Mouse (Mus musculus): ENCODE results near the gene Noto. TPM values are rescaled to one million over a fixed set of nuclear protein-coding genes. Genes with fewer than 3 reads are reported as not detected.
"Not testable (repeated sequence)": the region's sequence is repeated elsewhere in the genome, so short reads cannot be mapped to it uniquely, and the experiment has no call there.

Noto gene
- polyA plus RNA-seq, 1 experiment, result not detected

- no peak for DNase-seq (ENCODE audit: extremely low spot score in 1 of 2, low spot score in 1 of 2)
These were observed 4.5 kb upstream of the Noto start for GRCm38 (mm10) chr6:85419150-85419549.

GRCm38 (mm10) chr6:85431274-85431841, 7.7 kb downstream of the Noto start:
- DNase-seq (ENCODE audit: extremely low spot score in 1 of 2, low spot score in 1 of 2), result no peak

- DNase-seq (ENCODE audit: extremely low spot score in 1 of 2, low spot score in 1 of 2), result peak; percentile 60 to 85
These were observed 8.3 kb downstream of the Noto start, which contains the start of gene Smyd5 for GRCm38 (mm10) chr6:85431842-85432431. TSS of gene Smyd5 (plus strand) at chr6:85431989.

DNA sequence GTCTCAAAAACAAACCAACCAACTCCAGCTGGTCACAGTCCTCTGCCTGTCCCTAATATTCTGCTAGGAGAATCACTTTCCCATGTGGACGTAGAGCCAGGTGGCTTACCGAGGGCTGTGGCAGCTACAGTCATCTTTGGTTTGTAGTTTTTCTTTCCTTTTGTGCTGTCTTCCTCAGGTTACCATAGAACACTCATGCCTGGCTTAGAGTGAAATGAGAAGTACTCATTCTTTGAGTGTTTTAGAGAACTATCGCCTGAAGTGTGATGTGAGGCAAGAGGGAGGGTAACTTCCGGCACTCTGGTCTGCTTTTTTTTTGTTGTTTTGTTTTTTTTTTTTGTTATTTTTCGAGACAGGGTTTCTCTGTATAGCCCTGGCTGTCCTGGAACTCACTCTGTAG, 10.2 kb downstream of the Noto start:
- DNase-seq (ENCODE audit: extremely low spot score in 1 of 2, low spot score in 1 of 2), result no peak

DNA sequence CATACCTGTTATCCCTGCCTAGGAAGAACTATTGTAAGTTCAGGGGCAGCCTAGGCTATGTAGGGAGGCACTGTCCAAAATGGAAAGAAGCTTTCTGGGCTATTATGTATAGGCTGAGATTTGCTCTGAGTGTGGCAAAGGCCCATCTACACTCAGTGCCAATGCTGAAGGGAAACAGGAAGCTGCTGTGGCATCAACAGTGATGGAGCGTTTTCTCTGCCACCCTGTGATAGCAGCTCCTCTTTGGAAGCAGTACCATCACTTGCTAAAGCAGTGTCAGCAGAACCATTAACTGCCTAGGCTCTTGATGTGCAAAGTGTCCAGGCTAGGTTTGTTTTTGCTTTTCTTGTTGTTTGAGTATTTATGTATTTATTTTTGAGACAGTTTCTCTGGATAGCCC, 12.5 kb downstream of the Noto start:
- DNase-seq (ENCODE audit: extremely low spot score in 1 of 2, low spot score in 1 of 2), result no peak

DNA sequence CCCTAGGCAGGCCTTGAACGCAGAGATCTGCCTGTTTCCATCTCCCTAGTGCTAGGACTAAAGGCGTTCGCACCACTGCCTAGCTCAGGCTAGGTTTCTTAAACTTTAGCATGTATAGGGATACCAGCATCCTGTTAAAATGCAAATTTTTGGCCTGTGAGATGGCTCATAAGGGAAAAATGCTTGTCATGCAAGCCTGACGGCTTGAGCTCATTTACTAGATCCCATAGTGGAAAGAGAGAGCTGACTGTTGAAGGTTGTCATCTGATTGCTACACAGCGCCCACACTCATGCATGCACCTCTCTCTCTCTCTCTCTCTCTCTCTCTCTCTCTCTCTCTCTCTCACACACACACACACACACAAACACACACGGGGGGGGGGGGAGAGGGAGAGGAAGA, 12.9 kb downstream of the Noto start:
- DNase-seq (ENCODE audit: extremely low spot score in 1 of 2, low spot score in 1 of 2), result no peak

GRCm38 (mm10) chr6:85441142-85441541, 17.5 kb downstream of the Noto start:
- DNase-seq (ENCODE audit: extremely low spot score in 1 of 2, low spot score in 1 of 2), result no peak

DNA sequence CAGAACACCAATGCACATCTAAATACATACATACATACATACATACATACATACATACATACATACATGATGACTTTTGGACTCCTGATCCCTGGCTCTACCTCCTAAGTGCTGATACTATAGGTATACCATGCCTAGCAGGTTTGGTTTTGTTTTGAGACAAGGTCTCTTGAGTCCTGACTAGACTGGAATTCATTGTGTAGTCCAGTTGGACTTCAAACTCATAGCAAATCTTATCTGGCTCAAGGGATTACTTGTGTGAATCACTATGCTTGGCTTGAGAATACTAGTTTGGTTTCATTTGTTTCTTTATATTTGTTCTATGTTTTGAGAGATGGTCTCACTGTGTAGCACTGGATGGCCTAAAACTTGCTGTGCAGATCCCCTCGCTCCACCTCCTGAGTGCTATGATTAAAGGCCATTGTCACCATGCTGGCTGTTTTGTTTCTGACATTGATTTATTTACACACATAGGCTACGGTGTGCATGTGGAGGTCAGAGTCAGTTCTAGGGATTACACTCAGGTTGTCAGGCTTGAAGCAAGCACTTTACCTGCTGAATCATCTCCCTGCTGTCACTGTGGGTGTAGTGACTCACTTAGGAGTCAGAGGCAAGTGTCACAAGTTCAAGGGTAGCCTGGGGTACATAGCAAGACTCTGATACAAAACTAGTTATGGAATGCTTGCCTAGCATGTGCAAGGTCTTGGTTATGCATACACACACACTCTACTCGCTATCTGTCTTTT, 20.0 kb downstream of the Noto start:
- no peak for DNase-seq (ENCODE audit: extremely low spot score in 1 of 2, low spot score in 1 of 2)

DNA sequence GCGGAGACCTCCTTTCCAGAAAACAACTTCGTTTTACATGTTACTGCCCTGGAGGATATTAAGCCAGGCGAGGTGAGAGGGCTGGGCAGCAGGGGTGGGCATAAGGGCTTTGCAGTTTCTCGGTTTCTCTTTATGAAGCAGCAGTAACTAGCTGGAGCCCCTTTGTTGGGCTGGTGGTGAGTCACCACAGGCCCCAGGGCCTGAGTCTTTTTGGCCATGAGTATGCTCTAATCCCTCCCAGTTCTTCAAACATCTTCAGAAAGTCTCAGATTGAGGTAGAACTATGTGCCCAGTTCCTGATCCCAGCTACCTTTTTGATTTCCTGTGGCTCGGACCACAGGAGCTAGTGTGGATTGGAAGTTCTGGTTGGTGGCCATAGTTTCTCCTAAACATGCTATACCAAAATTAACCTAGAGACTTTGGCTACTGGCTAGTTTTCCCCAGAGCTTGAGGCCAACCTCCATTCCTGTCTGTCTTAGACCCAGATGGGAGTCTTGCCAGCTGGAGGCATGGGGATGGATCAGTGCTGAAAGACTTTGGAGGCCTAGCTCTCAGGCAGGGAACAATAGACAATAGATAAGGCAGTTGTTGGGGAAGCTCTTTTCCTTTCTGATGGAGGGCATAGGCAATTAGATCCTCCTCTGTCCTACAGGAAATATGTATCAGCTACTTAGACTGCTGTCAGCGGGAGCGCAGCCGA, 20.7 kb downstream of the Noto start:
- DNase-seq (ENCODE audit: extremely low spot score in 1 of 2, low spot score in 1 of 2), result no peak

DNA sequence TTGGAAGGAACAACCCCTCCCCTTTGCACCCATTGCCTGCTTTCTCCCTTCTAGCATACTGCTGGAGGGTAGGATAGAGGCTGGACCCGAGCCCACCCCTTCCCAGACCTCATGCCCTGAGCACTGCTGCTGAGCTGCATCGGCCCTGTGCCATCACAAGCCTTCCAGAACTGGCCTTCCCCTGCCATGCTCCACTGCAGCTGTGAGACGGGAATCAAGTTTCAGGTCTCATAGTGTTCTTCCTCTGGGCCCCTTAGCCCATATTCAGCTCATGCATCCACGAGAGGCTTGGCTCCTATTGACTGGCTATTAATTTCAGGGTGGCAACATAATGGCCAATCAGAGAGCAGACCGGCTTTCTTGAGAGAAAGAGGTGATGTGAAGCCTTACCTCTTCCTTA, 21.6 kb downstream of the Noto start:
- DNase-seq (ENCODE audit: extremely low spot score in 1 of 2, low spot score in 1 of 2), result no peak

GRCm38 (mm10) chr6:85447351-85447750, 23.7 kb downstream of the Noto start:
- DNase-seq (ENCODE audit: extremely low spot score in 1 of 2, low spot score in 1 of 2), result no peak

GRCm38 (mm10) chr6:85450140-85450539, 26.5 kb downstream of the Noto start:
- DNase-seq (ENCODE audit: extremely low spot score in 1 of 2, low spot score in 1 of 2), result not testable (repeated sequence)

GRCm38 (mm10) chr6:85450697-85451663, 27.3 kb downstream of the Noto start, which contains the start of gene Cct7:
TSS of gene Cct7 (plus strand) at chr6:85451514.
- DNase-seq (ENCODE audit: extremely low spot score in 1 of 2, low spot score in 1 of 2), result peak; percentile 99 to 100

DNA sequence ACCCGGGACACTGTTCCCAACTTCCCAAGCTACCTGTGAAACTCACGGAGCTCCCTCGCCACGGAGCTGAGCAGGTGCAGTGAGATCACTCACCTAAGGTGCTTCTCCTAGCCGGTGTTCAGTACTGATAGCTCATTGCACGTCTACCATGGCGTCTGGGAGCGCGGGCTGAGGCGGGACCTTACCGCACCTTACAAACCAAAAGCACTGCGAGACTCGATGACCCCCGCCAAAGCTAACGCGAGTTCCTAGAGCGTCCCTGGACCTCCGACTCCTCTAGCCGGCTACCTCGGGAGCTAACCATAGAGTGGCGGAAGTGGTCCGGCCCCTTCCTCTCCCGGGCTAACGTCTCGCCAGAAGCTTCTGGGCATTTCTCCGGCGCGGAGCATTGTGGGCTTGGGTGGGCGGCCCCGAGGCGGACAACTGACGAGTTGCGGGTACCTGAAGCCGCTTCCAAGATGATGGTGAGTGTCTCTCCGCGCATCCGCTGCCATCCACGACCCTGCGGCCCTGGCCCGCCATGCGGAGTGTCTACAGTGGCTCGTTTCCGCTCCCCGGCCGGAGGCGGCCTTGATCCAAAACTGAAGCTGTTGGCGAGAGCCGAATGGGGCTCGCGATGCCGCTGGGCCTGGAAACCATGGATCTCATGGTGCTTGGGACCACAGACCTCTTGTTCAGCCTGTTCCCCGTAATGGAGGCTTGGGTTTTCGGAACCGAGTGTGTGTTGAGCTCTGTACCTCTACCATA, 28.2 kb downstream of the Noto start, which contains the start of gene Pradc1:
Pradc1 (minus strand) TSS at position 307 of the 747 bp plus-strand sequence.
- DNase-seq (ENCODE audit: extremely low spot score in 1 of 2, low spot score in 1 of 2), result peak; percentile 99

GRCm38 (mm10) chr6:85452411-85452665, 28.7 kb downstream of the Noto start:
- no peak for DNase-seq (ENCODE audit: extremely low spot score in 1 of 2, low spot score in 1 of 2)

DNA sequence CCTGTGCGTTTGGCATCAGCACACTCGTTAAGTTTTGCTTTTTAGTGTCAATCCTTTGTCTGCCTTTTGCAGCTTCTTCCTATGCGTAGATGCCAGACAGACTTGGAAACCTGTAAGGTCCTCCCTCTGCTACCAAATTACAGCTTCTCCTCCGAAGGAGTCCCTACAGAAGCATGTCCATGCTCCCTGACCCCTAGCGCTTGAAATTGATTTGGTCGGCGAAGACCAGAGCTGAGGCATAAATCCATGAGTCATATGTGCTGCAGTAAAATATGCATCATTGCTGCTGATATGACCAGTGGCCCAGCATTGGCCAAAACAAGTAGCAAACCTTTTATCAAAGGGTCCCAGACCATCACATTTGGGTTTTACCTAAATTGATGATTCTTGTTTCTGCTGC, 29.1 kb downstream of the Noto start:
- DNase-seq (ENCODE audit: extremely low spot score in 1 of 2, low spot score in 1 of 2), result no peak

- no peak for DNase-seq (ENCODE audit: extremely low spot score in 1 of 2, low spot score in 1 of 2)
These were observed 35.9 kb downstream of the Noto start for GRCm38 (mm10) chr6:85459621-85460020.

- peak in 1 of 2 experiments; percentile 61 for DNase-seq (ENCODE audit: extremely low spot score in 1 of 2, low spot score in 1 of 2)
These were observed 41.7 kb downstream of the Noto start for GRCm38 (mm10) chr6:85465381-85465780.

DNA sequence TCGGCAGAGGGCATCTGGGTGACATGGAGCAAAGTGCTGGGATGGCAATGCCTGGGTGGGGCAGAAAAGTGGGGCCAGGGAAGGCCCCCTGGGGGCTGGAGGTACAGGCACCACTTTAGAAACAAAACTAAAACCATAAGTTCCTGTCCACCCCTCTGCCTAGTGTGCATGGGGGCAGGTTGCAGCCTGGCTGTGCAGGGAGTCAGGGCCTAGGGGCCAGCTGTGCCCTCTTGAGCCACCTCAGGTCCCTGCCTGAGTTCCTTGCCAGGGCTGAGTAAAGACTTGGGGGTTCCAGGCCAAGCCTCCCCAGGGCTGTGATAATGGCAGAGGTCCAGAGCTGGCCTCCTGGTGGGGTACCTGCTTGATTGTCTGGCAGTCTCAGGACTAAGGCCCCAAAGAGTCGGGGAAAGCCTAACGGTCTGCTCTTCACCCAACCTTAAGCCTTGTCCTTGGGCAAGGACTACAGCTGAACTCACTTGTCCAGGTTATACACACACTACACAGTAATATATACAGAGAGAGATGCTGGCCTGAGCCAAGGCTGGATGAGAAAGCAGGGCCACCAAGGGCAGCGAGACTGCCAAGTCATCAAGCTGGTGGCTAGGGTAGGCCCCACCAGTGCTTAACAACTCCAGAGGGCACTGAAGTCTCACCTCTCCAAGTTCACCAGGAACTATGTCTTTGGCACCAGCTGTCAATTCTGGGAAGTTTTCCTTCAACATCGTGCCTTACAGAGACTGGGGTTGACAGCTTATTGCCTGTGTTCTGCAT, 46.2 kb downstream of the Noto start:
- no peak for DNase-seq (ENCODE audit: extremely low spot score in 1 of 2, low spot score in 1 of 2)
